Mouse (Mus musculus): ENCODE measurements around the gene Slc6a12.

Slc6a12 gene

DNA sequence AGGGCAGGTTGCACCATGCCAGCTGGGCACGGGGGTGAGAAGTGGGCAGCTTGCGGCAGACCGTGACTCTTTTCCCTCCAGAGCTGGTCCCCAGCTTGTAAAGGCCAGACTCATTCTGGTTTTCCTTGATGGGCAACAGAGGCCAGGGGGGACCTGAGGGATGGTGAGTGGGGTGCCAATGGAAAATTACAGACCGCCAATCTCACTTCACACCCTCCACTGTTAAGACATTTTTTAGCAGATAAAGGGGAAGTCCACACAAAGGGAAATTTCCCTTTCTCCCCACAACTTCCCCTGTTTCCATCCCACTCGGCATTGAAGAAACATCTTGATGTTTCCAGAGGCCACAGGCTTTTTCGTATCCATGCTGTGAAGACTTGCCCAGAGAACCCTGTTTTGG, 1.2 kb upstream of the Slc6a12 start:
- DNase-seq (ENCODE audit: low spot score in 2 of 2): no peak

DNA sequence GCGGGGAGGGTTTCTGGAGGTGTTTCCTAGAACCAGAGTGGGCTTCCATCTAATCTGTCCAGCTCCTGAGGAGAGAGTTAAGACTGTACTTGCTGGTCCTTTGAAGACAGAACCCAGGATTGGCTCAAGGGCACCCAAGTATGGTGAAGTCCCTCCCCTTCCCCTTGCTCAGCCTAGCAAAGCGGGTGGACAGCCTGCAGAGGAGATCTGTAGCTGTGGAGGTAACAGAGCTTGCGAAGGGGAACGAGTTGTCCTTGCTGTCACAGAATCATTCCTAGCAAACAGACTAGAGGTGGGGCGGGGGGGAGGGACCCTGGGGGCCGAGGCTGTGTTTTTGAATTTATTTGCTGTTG, 871 bp downstream of the Slc6a12 start:
- DNase-seq (ENCODE audit: low spot score in 2 of 2): no peak

DNA sequence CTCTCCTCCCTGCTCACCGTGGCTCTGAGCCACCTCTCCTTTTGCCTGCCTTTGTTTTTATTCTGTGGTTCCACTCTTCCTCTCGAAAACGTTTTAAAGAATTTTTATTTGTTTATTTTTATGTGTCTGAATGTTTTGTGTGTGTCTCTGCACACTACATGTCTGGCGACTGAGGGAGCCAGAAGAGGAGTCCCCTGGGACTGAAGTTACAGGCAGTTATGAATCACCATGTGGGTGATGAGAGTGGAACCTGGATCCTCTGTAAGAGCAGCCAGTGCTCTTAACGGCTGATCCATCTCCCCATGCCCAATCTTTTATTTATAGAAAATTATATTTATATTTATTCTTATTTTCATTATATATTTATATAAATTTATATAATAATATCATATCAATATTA, 1.5 kb downstream of the Slc6a12 start:
- no peak for DNase-seq (ENCODE audit: low spot score in 2 of 2)

DNA sequence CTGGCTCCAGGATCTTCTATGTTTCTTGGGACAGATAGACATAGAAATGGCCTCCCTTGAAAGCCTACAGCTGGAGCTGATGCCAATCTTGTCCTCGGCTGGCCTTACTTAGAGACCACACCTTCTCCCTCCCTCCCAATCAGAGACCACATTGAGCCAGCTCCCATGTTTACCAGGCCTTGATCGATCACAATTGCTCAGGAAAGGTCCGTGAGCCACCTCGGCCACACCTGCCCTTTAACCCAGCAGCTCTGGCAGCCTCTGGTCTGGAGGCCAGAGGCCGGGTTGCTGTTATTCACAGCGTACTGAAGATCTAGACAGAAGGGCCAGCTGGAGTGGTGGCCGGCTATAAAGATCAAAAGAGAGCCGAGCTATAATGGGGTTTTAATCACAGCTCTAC, 3.6 kb downstream of the Slc6a12 start:
- DNase-seq (ENCODE audit: low spot score in 2 of 2): no peak

DNA sequence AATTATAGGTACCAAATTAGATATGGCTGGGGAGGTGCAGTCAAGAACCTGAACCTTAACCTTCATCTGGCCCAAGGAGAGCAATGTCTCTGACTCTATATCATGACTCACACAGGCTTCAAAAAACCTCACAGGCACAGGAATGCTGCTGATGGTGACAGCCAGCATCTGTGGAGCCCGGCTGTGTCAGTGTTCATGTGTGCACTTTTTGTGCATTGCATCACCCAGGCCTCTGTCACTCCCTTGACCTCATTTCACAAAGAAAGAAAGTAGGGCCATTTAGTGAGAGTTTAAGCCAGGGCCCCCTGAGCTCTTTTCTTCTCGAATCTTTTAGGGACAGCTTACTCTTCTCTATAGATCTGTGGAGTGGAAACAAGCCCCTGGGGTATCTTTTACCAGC, 9.4 kb downstream of the Slc6a12 start:
- DNase-seq (ENCODE audit: low spot score in 2 of 2): no peak

DNA sequence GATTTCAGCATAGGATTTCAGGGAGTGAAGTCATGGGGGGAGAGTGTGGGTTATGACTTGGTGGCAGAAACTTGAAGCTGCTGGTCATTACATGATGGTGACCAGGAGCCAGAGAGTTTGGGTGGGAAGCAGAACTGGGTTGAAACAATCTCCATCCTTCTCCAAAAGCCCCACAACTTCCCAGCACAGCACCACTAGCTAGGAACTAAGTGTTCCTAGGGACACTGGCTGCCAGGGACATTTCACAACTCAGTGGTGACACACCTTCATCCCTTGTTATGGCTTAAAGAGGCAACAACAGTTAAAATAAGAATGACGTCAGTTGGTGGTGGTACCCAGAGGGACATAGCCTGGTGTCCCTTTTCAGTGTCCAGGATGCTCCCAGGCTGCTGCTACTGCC, 13.2 kb downstream of the Slc6a12 start:
- no peak for DNase-seq (ENCODE audit: low spot score in 2 of 2)

DNA sequence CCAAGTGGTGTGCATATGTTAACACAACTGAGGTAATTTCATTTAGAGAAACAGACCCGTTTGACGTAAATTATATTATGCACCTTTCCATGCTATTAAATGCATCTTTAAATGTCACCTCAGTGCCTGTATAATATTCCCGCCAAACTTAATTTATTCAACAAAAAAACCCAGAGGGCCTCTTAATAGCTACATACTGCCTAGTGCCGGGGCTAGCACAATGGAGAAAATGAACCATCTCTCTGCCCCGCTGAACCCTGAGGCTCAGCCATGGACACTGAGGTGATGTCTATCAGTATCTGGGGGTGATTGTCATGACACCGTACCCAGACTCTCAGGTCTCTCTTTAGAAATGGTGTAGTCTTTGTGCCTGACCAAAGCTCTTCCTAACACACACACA, 14.4 kb downstream of the Slc6a12 start:
- no peak for DNase-seq (ENCODE audit: low spot score in 2 of 2)

DNA sequence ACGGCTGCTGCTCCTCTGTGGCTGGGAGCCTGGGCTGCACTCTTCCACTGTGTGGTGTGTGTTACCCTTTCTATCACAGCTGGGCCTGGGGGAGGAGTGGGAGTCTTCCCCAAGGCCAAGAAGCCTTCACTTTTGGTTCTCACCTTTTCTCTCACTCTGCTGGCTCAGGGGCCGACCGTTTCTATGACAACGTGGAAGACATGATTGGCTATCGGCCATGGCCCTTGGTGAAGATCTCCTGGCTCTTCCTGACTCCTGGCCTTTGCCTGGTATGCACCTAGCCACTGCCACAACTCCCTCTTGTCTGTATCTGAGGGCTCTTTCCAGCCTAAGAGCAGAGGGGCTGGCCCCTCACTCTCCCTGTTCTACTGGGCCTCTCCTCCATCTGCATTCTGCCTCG, 20.2 kb downstream of the Slc6a12 start:
- DNase-seq (ENCODE audit: low spot score in 2 of 2): no peak

DNA sequence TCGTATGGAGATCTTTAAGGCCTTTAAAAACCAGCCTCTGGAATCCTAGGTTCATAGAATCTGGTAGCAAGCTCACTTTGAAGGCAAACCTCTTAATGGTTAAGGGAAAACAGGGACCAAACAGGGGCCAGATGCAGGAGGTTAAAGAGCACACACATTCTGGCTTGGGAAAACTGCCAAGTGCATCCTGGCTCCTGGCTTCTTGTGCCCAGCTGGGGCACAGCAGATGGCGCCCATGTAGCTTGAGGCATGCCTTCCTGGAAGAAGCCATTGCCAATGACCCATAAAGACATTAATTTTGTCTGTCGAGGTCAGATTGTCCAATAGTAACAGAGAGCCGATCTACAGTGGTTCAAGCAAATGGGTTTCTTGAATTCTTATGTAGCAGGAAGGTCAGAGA, 21.1 kb downstream of the Slc6a12 start:
- no peak for DNase-seq (ENCODE audit: low spot score in 2 of 2)

DNA sequence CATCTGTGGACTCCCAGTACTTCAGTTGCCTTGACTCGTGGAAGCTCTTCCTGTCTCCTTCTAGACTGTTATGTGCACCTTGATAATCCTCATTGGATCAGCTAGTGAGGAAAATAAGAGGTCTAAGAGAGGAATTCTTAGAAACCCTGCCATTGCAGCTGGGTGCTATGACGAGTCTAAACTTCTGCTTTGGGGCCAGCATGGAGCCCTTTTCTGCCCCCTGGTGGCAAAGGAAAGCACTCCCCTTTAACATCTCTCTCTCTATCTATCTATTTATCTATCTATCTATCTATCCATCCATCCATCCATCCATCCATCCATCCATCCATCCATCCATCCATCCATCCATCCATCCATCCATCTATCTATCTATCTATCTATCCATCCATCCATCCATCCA, 23.7 kb downstream of the Slc6a12 start:
- DNase-seq (ENCODE audit: low spot score in 2 of 2): peak in 1 of 2 experiments; percentile 31

DNA sequence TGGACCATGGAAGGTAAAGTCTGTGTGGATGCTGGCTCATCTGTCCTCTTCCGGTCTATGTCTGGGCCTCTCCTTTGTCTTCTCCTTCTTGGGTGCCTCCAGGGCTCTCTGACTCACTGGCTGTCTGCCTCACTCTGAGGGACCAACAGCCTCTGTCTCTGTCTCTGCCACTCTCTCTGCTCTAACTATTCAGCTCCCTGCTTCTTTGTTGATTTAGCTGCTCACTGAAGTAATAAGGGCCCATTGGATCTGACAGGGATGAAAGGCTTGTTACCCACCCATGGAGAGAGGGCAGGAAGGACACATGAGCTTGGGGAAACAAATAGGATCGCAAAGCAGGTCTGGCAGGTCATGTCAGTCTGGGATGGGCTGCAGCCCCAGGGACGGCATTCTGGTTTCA, 24.2 kb downstream of the Slc6a12 start:
- no peak for DNase-seq (ENCODE audit: low spot score in 2 of 2)

DNA sequence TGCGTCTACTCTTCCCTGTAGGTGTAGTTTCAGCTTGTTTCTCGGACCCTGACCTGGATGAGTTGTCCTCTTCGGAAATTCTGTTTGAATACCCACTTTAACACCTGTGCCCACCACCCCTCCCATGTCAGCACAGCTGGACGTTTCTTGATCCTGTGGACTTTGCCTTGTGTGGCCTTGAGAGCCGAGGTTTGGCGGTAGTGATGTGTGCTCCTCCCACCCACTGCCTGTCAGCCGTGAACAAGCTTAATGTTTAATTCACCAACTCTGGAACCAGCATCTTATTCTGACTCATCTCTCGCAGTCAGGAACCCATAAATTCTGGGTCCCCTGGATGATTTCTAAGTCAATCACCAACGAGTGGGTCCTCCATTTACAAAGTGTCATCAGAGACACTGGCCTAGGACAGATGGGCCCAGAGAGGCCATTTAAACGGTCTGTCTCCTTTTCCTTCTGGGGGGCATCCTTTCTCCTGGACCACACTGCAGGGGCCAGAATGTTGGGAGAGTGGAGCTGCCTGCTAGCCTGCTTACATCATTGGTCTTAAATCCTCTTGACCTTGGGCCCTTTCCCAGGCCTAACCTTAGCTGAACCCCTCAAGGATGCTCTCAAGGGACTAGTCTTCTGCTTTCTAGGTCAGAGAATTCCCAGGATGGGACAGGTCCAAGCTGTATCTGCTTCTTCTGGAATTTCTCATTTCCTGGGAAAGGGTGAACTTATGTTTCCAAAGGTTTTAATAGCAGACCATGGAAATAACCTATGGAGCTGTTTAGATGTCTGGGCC, 28.5 kb downstream of the Slc6a12 start:
- peak; percentile 30 to 34 for DNase-seq (ENCODE audit: low spot score in 2 of 2)

DNA sequence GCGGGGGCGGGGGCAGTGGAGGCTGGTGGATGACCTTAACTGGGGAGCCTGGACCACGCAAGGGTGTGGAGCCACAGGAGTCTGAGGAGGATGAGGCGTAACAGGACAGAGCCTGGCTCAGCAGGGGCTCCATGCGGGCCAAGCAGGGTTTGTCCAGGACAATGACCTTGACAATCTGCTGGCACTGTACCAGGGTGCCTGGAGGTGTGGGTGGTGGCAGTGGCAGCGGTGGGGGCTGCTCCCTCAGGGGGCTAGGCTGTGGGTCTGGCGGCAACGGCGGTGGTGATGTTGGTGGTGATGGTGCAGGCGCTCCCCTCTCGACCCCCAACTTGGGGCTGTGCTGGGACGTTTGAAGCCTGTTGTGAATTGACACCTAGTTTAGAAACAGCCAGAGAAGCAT, 33.3 kb downstream of the Slc6a12 start:
- DNase-seq (ENCODE audit: low spot score in 2 of 2): no peak

DNA sequence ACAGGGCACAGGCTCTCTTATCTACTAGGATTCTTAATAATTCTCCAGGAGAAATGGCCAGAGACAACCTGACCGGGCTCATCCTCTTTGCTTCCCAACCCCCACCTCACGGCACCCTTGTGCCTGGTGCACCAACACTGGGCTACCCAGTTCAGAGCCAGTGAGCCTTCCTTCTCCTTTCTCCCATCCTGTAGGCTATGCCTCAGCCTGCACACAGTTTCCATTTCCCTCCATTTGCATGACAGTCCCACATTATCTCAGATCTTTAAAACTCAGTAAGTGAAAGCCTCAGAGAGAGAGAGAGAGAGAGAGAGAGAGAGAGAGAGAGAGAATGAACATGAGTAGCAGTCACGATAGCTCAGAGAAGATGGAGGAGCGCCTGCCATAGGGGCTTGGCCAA, 35.4 kb downstream of the Slc6a12 start:
- DNase-seq (ENCODE audit: low spot score in 2 of 2): no peak

DNA sequence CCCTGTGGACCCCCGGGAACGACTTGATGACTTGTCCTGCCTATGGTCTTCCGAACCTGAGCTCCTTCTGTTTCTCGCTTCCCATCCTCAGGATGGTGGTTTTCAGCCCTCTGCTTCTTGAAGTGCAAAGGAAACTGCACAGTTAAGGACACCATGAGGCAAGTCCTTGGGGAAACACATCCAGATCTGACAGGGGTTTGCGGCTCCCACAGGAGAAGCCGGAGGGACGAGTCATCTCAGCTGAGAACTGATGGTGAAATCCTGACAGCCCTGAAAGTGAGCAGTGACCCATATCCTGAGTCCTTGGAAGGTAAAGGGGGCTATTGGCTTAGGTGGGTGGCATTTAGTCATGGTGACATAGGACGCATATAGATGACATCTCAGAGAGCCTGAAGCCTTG, 37.7 kb downstream of the Slc6a12 start:
- DNase-seq (ENCODE audit: low spot score in 2 of 2): no peak

DNA sequence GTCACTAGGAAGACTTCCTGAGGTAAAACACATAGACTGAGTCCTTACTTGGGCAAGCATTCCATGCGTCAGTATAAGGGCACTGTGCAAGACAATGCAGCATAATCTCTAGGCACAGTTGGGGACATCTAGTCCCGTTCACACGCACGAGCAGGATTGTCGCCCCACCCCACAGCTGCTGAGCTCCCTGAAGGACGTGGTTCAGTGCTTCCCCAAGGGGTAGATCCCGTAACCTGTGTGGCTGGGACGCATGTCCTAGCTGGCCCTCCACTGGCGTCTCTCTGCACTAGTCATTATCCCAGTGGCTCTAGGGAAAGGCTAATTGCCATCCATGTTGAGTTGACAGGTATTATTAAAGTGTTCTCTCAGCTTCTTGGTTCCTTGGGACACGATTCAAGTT, 39.2 kb downstream of the Slc6a12 start:
- no peak for DNase-seq (ENCODE audit: low spot score in 2 of 2)

DNA sequence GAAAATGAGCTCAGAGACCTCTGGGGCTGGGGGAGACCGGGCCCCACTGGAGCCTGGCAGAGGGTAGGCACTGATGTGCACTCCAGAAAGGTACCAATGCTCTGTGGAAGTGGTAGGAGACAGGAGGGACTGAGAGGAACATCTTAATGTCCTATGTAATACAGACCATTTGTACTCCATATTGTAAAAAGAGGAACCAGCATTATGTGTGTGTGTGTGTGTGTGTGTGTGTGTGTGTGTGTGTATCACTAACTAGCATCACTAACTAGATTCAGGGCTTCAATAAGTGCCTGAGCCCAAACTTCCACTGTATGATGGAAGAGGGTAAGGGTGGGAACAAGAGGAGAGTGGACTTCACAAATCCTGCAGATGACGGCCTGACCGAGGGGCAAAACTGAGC, 42.5 kb downstream of the Slc6a12 start:
- DNase-seq (ENCODE audit: low spot score in 2 of 2): no peak

DNA sequence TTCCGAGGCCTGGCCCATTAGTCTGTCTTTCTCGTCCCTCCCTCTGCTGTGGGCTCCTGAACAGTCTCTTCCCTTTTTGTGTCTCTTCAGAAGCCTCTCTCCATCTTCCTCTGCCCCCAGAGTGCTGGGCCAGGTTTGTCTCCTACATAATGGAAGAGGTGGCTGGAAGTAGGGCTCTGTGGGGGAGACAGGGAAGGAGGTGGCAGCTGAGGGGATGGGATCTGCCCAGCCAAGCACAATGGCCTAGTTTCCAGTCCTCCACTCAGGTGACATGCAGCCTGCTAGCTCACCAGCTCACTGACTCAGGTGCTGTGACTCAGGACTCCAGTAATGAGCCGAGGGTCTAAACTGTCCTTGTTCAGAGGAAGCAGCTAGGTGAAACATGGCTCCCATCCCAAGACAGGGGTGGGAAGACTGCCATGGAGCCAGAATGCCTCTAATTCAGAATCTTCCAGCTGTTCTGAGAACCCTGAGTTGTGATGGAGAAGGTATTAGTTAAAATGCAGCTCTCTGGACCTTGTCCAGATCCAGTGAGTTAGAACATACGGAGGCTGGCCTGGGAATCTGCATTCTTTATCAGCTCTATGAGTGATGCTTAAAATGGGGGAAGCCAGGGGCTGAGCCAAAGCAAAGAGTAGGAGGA, 49.9 kb downstream of the Slc6a12 start:
- peak; percentile 32 to 51 for DNase-seq (ENCODE audit: low spot score in 2 of 2)

DNA sequence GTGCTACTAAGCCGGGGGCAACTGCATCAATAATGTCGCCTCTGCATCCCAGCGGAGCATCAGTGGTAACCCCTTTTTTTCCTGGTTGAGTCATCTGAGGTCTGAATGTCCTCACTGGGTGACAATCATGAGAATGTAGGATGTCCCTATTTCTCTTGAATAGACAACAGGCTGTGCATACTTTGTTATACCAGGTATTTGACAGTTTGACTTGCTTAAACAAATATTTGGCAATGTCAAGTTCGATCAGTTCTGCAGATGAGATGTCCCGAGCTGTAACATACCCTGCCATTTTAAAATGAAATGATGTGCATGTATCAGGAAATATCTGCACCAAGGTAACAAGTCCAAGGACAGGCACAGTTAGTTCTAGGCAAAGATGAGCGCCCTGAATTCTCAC, 58.3 kb downstream of the Slc6a12 start:
- no peak for DNase-seq (ENCODE audit: low spot score in 2 of 2)

DNA sequence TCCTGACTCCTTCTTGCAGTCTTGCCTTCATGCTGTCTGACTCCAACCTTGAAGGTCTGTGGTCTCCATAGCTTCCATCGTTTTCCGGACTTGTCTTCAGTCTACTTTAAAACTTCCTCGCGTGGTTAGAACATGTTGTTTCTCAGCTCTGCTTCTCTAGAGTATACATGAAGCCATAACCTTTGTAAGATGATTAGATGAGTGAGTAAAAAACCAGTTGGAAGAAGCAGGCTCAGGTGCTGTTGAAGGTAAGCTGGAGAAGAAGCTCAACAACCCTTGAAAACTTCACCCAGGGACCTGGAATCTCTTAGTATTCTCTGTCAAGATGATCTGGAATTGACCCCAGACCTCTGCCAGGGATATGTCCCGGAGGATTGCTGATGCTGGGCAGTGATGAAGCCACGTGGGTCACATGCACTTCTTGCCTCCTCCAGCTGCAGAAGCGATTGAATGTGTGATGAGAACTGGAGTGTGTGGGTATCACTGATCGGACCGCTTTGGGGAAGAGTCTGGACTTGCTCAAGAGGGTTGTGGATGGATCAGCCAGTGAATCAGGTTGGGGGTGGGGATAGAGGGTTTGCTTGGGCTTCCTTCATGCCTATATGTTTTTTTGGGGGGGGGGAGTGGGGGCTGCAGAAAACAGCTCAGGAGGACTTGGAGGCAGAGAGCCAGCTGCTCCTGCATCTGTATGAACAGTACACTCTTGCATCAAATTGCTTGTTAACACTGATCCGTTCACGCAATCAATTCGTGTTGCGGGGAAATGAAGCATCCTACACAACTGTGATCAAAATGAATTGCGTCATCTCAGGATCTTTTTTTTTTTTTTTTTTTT, 59.2 kb downstream of the Slc6a12 start:
- no peak for DNase-seq (ENCODE audit: low spot score in 2 of 2)

DNA sequence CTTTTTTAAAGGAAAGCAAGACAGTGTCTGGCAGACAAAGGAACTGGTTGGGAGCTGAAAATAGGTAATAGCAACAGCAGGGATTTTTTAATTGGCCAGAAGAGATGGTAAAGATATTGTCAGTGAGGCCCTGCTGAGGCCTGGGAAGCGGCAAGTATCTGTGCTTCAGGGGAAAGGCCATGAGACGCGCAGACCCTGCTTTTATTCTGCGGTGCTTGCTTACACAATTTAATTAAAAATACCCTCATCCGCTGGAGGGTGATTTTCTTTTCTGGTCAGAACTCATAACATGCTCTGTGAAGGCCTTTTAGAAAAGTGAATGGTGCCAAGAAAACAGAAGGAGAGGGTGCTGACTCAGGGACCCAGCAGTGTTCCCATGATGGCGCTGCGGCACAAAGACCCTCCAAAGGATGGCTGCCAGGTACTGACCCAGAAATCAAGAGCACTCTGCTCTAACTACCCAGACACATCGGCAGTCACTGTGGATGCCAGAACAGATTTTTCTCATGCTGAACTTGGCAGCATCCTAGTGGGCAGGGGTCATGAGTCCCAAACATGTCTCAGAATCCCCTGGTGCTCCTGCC, 59.9 kb downstream of the Slc6a12 start:
- no peak for DNase-seq (ENCODE audit: low spot score in 2 of 2)

DNA sequence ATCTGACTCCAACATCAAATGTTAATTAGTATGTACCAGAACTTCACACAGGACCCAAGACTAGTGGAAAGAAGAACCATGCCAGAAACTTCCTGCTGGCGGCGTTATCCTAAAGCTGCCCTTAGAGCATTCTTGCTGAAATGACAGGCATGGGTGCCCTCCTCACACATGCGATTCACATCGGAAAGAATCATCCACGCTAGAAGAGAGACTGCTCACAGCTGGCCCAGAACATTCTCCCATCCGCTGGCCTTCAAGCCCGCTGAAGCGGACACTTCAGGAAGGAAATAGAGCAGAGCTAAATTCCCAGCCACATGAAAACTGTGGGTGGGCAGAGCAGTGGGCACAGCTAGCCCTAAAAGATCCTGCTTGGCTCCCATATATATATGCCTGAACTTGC, 62.4 kb downstream of the Slc6a12 start:
- no peak for DNase-seq (ENCODE audit: low spot score in 2 of 2)
